Mouse (Mus musculus) bone marrow, adult 2 months (tissue): ENCODE data around the gene Mylk. TPM values are rescaled to one million over a fixed set of nuclear protein-coding genes. Genes with fewer than 3 reads are reported as not detected.

ENCODE experiments used
- H3K27ac ChIP-seq: fragments of 200-500 bp; 2 replicates; pipeline ENCODE4 v1.5.1; 2012; ENCODE audit warnings: low read depth, mild to moderate bottlenecking, control low read depth, inconsistent platforms, low read length; ENCODE audit not compliant: control insufficient read depth, poor library complexity, insufficient read depth
- H3K4me1 ChIP-seq: fragments of 200-500 bp; 2 replicates; pipeline ENCODE4 v1.6.1; 2011; ENCODE audit warnings: low read length; ENCODE audit not compliant: control insufficient read depth, insufficient read depth
- H3K4me3 ChIP-seq: fragments of 200-500 bp; replicated peaks from 2 replicates; pipeline ENCODE3; 2011; ENCODE audit warnings: mild to moderate bottlenecking, low read depth, low read length, control low read depth; ENCODE audit not compliant: control insufficient read depth
- CTCF ChIP-seq: fragments of 200-500 bp; IDR thresholded peaks from 2 replicates; pipeline ENCODE4 v1.5.1; 2011; ENCODE audit warnings: low read length, control low read depth; ENCODE audit not compliant: control insufficient read depth, insufficient read depth
- POLR2A ChIP-seq: fragments of 200-500 bp; IDR thresholded peaks from 2 replicates; pipeline ENCODE4 v1.6.1; 2011; ENCODE audit warnings: low read depth, mild to moderate bottlenecking, control low read depth, low read length, borderline replicate concordance; ENCODE audit not compliant: control insufficient read depth
- WGBS: fragments of 180-500 bp; shearing (Covaris S2); methylation state at CpG from one replicate; pipeline ENCODE4 v1.1.7; 2018; 5-methylcytosine and 5-hydroxymethylcytosine counted together
- polyA plus RNA-seq: library from polyadenylated mRNA; stranded (reverse); fragments of >200 nt; gene quantifications from 2 replicates; pipeline ENCODE4 v1.2.4, GENCODE M21; 2011; ENCODE audit warnings: low replicate concordance; ENCODE audit not compliant: missing spikeins, insufficient read depth, insufficient read length

Mylk gene
- polyA plus RNA-seq, 1 experiment = 22.2 TPM

GRCm38 (mm10) chr16:34967120-34967800, 222.2 kb downstream of the Mylk start:
- no peak for TF ChIP-seq POLR2A
- TF ChIP-seq CTCF = peak; percentile 47
- H3K4me3 ChIP-seq = no peak overlapping the region
- no peaks in the 10 kb centered on the region for H3K4me1 ChIP-seq
- H3K27ac ChIP-seq = no peak overlapping the region
- 72% methylated on average over 10 of the region's 10 CpGs for WGBS

- Histone ChIP-seq H3K4me3 (no peak overlapping the region), H3K27ac (no peak overlapping the region), H3K4me1 (no peaks in the 10 kb centered on the region)
- 80% methylated on average over 5 of the region's 5 CpGs for WGBS
- TF ChIP-seq CTCF (no peak), POLR2A (no peak)
Observed at GRCm38 (mm10) chr16:34968181-34968580, 223.2 kb downstream of the Mylk start.

GRCm38 (mm10) chr16:34972471-34972870, 227.5 kb downstream of the Mylk start:
- no peak overlapping the region for H3K27ac ChIP-seq
- TF ChIP-seq POLR2A (no peak), CTCF (no peak)
- WGBS = 83% methylated on average over 12 of the region's 12 CpGs
- no peak overlapping the region for H3K4me3 ChIP-seq
- H3K4me1 ChIP-seq = no peaks in the 10 kb centered on the region

GRCm38 (mm10) chr16:34975544-34975943, 230.5 kb downstream of the Mylk start:
- no peak overlapping the region for H3K4me3 ChIP-seq
- TF ChIP-seq CTCF = no peak
- TF ChIP-seq POLR2A = no peak
- no peaks in the 10 kb centered on the region for H3K4me1 ChIP-seq
- 36% methylated on average over 2 of the region's 2 CpGs for WGBS
- H3K27ac ChIP-seq = no peak overlapping the region

- Histone ChIP-seq H3K4me3 (no peak overlapping the region), H3K27ac (no peak overlapping the region), H3K4me1 (no peaks in the 10 kb centered on the region)
- 77% methylated on average over 13 of the region's 13 CpGs for WGBS
- no peak for TF ChIP-seq POLR2A
- peak; percentile 56 for TF ChIP-seq CTCF
Observed at GRCm38 (mm10) chr16:34976630-34977029, 231.6 kb downstream of the Mylk start.

- Histone ChIP-seq H3K4me3 (no peak overlapping the region), H3K27ac (no peak overlapping the region), H3K4me1 (no peaks in the 10 kb centered on the region)
- TF ChIP-seq CTCF = no peak
- WGBS = 83% methylated on average over 7 of the region's 7 CpGs
Observed at GRCm38 (mm10) chr16:34978018-34978417, 233.0 kb downstream of the Mylk start.

- Histone ChIP-seq H3K4me1 (no peaks in the 10 kb centered on the region), H3K27ac (no peak overlapping the region), H3K4me3 (no peak overlapping the region)
- no peak for TF ChIP-seq POLR2A
- TF ChIP-seq CTCF = no peak
- 90% methylated on average over 7 of the region's 7 CpGs for WGBS
Observed at GRCm38 (mm10) chr16:34981009-34981408, 236.0 kb downstream of the Mylk start.

GRCm38 (mm10) chr16:34984203-34985030, 239.4 kb downstream of the Mylk start:
- TF ChIP-seq CTCF (no peak), POLR2A (no peak)
- 78% methylated on average over 11 of the region's 11 CpGs for WGBS

More at GRCm38 (mm10) chr16:34984203-34985030, 239.4 kb downstream of the Mylk start:
- Histone ChIP-seq H3K4me1 (no peaks in the 10 kb centered on the region), H3K27ac (no peak overlapping the region), H3K4me3 (no peak overlapping the region)
